Mouse (Mus musculus) adrenal gland (tissue): ENCODE data around the gene Prox2.

Experiments
- intact Hi-C: fragments of 180-260 bp; cut with DNase I; formaldehyde crosslinking; loops from one replicate; pipeline ENCODE4 v1.15.1; 2025

Prox2 gene

GRCm38 (mm10) chr12:85095146-85095545, 15.4 kb downstream of the Prox2 start:
- intact Hi-C loops, result no loop called here

GRCm38 (mm10) chr12:85094706-85095105, 15.9 kb downstream of the Prox2 start:
- intact Hi-C loops, result no loop called here

GRCm38 (mm10) chr12:85094010-85094409, 16.5 kb downstream of the Prox2 start:
- intact Hi-C loops, result no loop called here

GRCm38 (mm10) chr12:85092214-85092613, 18.3 kb downstream of the Prox2 start:
- intact Hi-C loops, result no loop called here

GRCm38 (mm10) chr12:85091190-85091589, 19.4 kb downstream of the Prox2 start:
- intact Hi-C loops, result no loop called here

- intact Hi-C loops, result no loop called here
Measured at GRCm38 (mm10) chr12:85087845-85088244, 22.7 kb downstream of the Prox2 start.

- intact Hi-C loops, result no loop called here
Measured at GRCm38 (mm10) chr12:85084941-85085340, 25.6 kb downstream of the Prox2 start.

- intact Hi-C loops, result no loop called here
Measured at GRCm38 (mm10) chr12:85084257-85084656, 26.3 kb downstream of the Prox2 start.

GRCm38 (mm10) chr12:85077100-85077499, 33.5 kb downstream of the Prox2 start:
- intact Hi-C loops, result no loop called here

- intact Hi-C loops, result no loop called here
Measured at GRCm38 (mm10) chr12:85071043-85071442, 39.5 kb downstream of the Prox2 start.

GRCm38 (mm10) chr12:85051218-85051617, 59.3 kb downstream of the Prox2 start:
- intact Hi-C loops, result no loop called here
